Mouse (Mus musculus) heart, embryonic 10.5 days (tissue): ENCODE data around the gene Ncoa7. TPM values are rescaled to one million over a fixed set of nuclear protein-coding genes. Genes with fewer than 3 reads are reported as not detected.
A peak's percentile ranks its signal among the peaks of the same experiment; 100 is the strongest.

Experiments
- DNase-seq: peaks from one replicate; pipeline ENCODE4 v3.0.0-alpha.2; 2017; ENCODE audit warnings: low spot score
- H3K27ac ChIP-seq: fragments of 300-500 bp; sonication (generic); 2 replicates; pipeline ENCODE4 v1.5.1; 2016; ENCODE audit warnings: mild to moderate bottlenecking
- H3K27me3 ChIP-seq: fragments of 300-500 bp; sonication (generic); 2 replicates; pipeline ENCODE4 v1.6.1; 2016; ENCODE audit warnings: mild to moderate bottlenecking; ENCODE audit not compliant: poor library complexity, insufficient read depth, severe bottlenecking
- H3K36me3 ChIP-seq: fragments of 300-500 bp; sonication (generic); 2 replicates; pipeline ENCODE4 v1.6.1; 2016; ENCODE audit warnings: mild to moderate bottlenecking, moderate library complexity
- H3K4me1 ChIP-seq: fragments of 300-500 bp; sonication (generic); 2 replicates; pipeline ENCODE4 v1.6.1; 2016; ENCODE audit warnings: mild to moderate bottlenecking
- H3K4me3 ChIP-seq: fragments of 300-500 bp; sonication (generic); 2 replicates; pipeline ENCODE4 v1.5.1; 2016; ENCODE audit warnings: mild to moderate bottlenecking, moderate library complexity
- H3K9me3 ChIP-seq: fragments of 300-500 bp; sonication (generic); 2 replicates; pipeline ENCODE4 v1.6.1; 2016; ENCODE audit warnings: mild to moderate bottlenecking, moderate library complexity
- WGBS: fragments of 180-500 bp; shearing (Covaris S2); methylation state at CpG from one replicate; pipeline ENCODE4 v1.1.7; 2016; 5-methylcytosine and 5-hydroxymethylcytosine counted together
- polyA plus RNA-seq: library from polyadenylated mRNA; unstranded; fragments of >200 nt; fragmentation: Nextera tagmentation; extraction: Ambion mirVana; gene quantifications from 2 replicates; pipeline ENCODE4 v1.2.1, GENCODE M21; 2016

Ncoa7 gene
- polyA plus RNA-seq, 1 experiment from 2014 or later = 7.1 TPM

GRCm38 (mm10) chr10:30618918-30619210, 184.3 kb downstream of the Ncoa7 start:
- no peaks in the 10 kb centered on the region for H3K36me3 ChIP-seq
- peak overlapping the region; percentile 79 for H3K4me3 ChIP-seq
- WGBS = 42% methylated on average over 3 of the region's 3 CpGs
- no peaks in the 10 kb centered on the region; the same call in 1 of the 2 replicates for H3K4me1 ChIP-seq
- DNase-seq = no peak
- no peaks in the 10 kb centered on the region for H3K9me3 ChIP-seq
- H3K27ac ChIP-seq = peak overlapping the region; percentile 98; the same call in 1 of the 2 replicates
- H3K27me3 ChIP-seq = no peaks in the 10 kb centered on the region

GRCm38 (mm10) chr10:30618091-30618917, 184.8 kb downstream of the Ncoa7 start:
- 1% methylated on average over 49 of the region's 49 CpGs for WGBS
- Histone ChIP-seq H3K9me3 (no peaks in the 10 kb centered on the region), H3K27me3 (no peaks in the 10 kb centered on the region), H3K4me3 (peak overlapping the region; percentile 79), H3K36me3 (no peaks in the 10 kb centered on the region), H3K4me1 (no peaks in the 10 kb centered on the region; the same call in 1 of the 2 replicates), H3K27ac (peak overlapping the region; percentile 98)
- DNase-seq = peak; percentile 99

- peaks cover 7% of the 10 kb centered on the region; the same call in 1 of the 2 replicates for H3K36me3 ChIP-seq
- DNase-seq = no peak
- H3K9me3 ChIP-seq = no peaks in the 10 kb centered on the region
- WGBS = 83% methylated on average over 4 of the region's 4 CpGs
- no peak overlapping the region for H3K4me3 ChIP-seq
- no peaks in the 10 kb centered on the region; the same call in 1 of the 2 replicates for H3K4me1 ChIP-seq
- H3K27ac ChIP-seq = no peak overlapping the region
- H3K27me3 ChIP-seq = no peaks in the 10 kb centered on the region
These were observed 190.1 kb downstream of the Ncoa7 start for GRCm38 (mm10) chr10:30613039-30613438.

GRCm38 (mm10) chr10:30609614-30610013, 193.5 kb downstream of the Ncoa7 start:
- Histone ChIP-seq H3K27me3 (no peaks in the 10 kb centered on the region), H3K4me3 (no peak overlapping the region), H3K4me1 (no peaks in the 10 kb centered on the region), H3K36me3 (peaks cover 15% of the 10 kb centered on the region; the same call in 1 of the 2 replicates), H3K9me3 (no peaks in the 10 kb centered on the region), H3K27ac (no peak overlapping the region)
- DNase-seq = no peak

GRCm38 (mm10) chr10:30608109-30608508, 195.0 kb downstream of the Ncoa7 start:
- H3K27ac ChIP-seq = no peak overlapping the region
- DNase-seq = no peak
- H3K9me3 ChIP-seq = no peaks in the 10 kb centered on the region
- no peaks in the 10 kb centered on the region for H3K4me1 ChIP-seq
- no peaks in the 10 kb centered on the region for H3K27me3 ChIP-seq
- H3K4me3 ChIP-seq = no peak overlapping the region
- H3K36me3 ChIP-seq = peaks cover 15% of the 10 kb centered on the region; the same call in 1 of the 2 replicates
- 73% methylated on average over 2 of the region's 2 CpGs for WGBS

- under 1% methylated on average over 28 of the region's 28 CpGs for WGBS
- peaks cover 18% of the 10 kb centered on the region for H3K36me3 ChIP-seq
- DNase-seq = peak; percentile 97
- no peaks in the 10 kb centered on the region for H3K27me3 ChIP-seq
- H3K4me1 ChIP-seq = peaks cover 5% of the 10 kb centered on the region; the same call in 1 of the 2 replicates
- H3K9me3 ChIP-seq = no peaks in the 10 kb centered on the region
- peak within 1 kb of the TSS; percentile 91 for H3K4me3 ChIP-seq
- H3K27ac ChIP-seq = peak within 1 kb of the TSS; percentile 96
These were observed 202.6 kb downstream of the Ncoa7 start, which contains the start of gene Trmt11 for GRCm38 (mm10) chr10:30600542-30600966. Gene Trmt11, minus strand, starts transcription at chr10:30600749.

- WGBS = under 1% methylated on average over 27 of the region's 27 CpGs
- Histone ChIP-seq H3K4me3 (peak overlapping the region; percentile 91), H3K27ac (peak overlapping the region; percentile 96), H3K36me3 (peaks cover 23% of the 10 kb centered on the region), H3K9me3 (no peaks in the 10 kb centered on the region), H3K27me3 (no peaks in the 10 kb centered on the region), H3K4me1 (peaks cover 5% of the 10 kb centered on the region; the same call in 1 of the 2 replicates)
- DNase-seq = no peak
These were observed 203.0 kb downstream of the Ncoa7 start for GRCm38 (mm10) chr10:30600094-30600534.

GRCm38 (mm10) chr10:30587037-30587436, 216.1 kb downstream of the Ncoa7 start:
- no peaks in the 10 kb centered on the region for H3K4me1 ChIP-seq
- 66% methylated on average over 5 of the region's 5 CpGs for WGBS
- DNase-seq = no peak
- H3K36me3 ChIP-seq = peaks cover 55% of the 10 kb centered on the region
- no peak overlapping the region for H3K4me3 ChIP-seq
- H3K27ac ChIP-seq = no peak overlapping the region
- no peaks in the 10 kb centered on the region for H3K27me3 ChIP-seq
- no peaks in the 10 kb centered on the region for H3K9me3 ChIP-seq

GRCm38 (mm10) chr10:30585691-30586090, 217.4 kb downstream of the Ncoa7 start:
- 88% methylated on average over 1 of the region's 1 CpGs for WGBS
- Histone ChIP-seq H3K27me3 (no peaks in the 10 kb centered on the region), H3K9me3 (no peaks in the 10 kb centered on the region), H3K27ac (no peak overlapping the region), H3K36me3 (peaks cover 53% of the 10 kb centered on the region), H3K4me3 (no peak overlapping the region), H3K4me1 (no peaks in the 10 kb centered on the region)
- no peak for DNase-seq

Other genes with a start within 250 kb of the Ncoa7 start
- gene Trmt11, start 202.6 kb downstream of the Ncoa7 start, polyA plus RNA-seq = 23.1 and 30.3 TPM in 2 replicates
- gene Hint3, start 173.7 kb downstream of the Ncoa7 start, polyA plus RNA-seq = 17.1 and 26.8 TPM in 2 replicates
- gene Hey2, start 39.5 kb upstream of the Ncoa7 start, polyA plus RNA-seq = 21.6 and 31.0 TPM in 2 replicates